Mouse (Mus musculus) midbrain, embryonic 11.5 days (tissue): ENCODE measurements at regions not wholly inside any gene's neighbourhood (a gene's known extent, or its start where the extent isn't known, plus 50 kb on each side); places are given as distances from the start of the nearest gene placed in this dataset.
A peak's percentile ranks its signal among the peaks of the same experiment; 100 is the strongest.

Experiments used
- ATAC-seq: fragments of 200-750 bp; cut with Nextera tagmentation; 2 replicates; pipeline ENCODE4 v1.8.0; 2017; ENCODE audit warnings: moderate TSS enrichment, moderate library complexity; ENCODE audit not compliant: low FRiP score
- DNase-seq: peaks from one replicate; pipeline ENCODE4 v3.0.0; 2015; ENCODE audit warnings: low spot score; ENCODE audit errors: missing footprints
- H3K27ac ChIP-seq: fragments of 300-500 bp; sonication (generic); 2 replicates; pipeline ENCODE4 v1.5.1; 2014; ENCODE audit warnings: low read depth, low read length
- H3K27me3 ChIP-seq: fragments of 300-500 bp; sonication (generic); 2 replicates; pipeline ENCODE4 v1.6.1; 2014; ENCODE audit warnings: mild to moderate bottlenecking, low read length, moderate library complexity, mixed read lengths; ENCODE audit not compliant: control insufficient read depth, insufficient read depth
- H3K36me3 ChIP-seq: fragments of 300-500 bp; sonication (generic); 2 replicates; pipeline ENCODE4 v1.6.1; 2014; ENCODE audit warnings: mild to moderate bottlenecking, low read length, moderate library complexity, mixed read lengths; ENCODE audit not compliant: control insufficient read depth, insufficient read depth
- H3K4me1 ChIP-seq: fragments of 300-500 bp; sonication (generic); 2 replicates; pipeline ENCODE4 v1.6.1; 2014; ENCODE audit warnings: low read length; ENCODE audit not compliant: control insufficient read depth, insufficient read depth
- H3K4me2 ChIP-seq: fragments of 300-500 bp; sonication (generic); 2 replicates; pipeline ENCODE4 v1.6.1; 2014; ENCODE audit warnings: mild to moderate bottlenecking, moderate library complexity
- H3K4me3 ChIP-seq: fragments of 300-500 bp; sonication (generic); 2 replicates; pipeline ENCODE4 v1.5.1; 2014; ENCODE audit warnings: low read depth, low read length
- H3K9ac ChIP-seq: fragments of 300-500 bp; sonication (generic); 2 replicates; pipeline ENCODE4 v1.6.1; 2014; ENCODE audit warnings: low read length
- H3K9me3 ChIP-seq: fragments of 300-500 bp; sonication (generic); 2 replicates; pipeline ENCODE4 v1.6.1; 2016; ENCODE audit warnings: low read length; ENCODE audit not compliant: control insufficient read depth
- WGBS: fragments of 180-500 bp; shearing (Covaris S2); extraction: QIAGEN DNeasy Blood & Tissue Kit; methylation state at CpG from one replicate; pipeline ENCODE4 v1.1.7; 2014; 5-methylcytosine and 5-hydroxymethylcytosine counted together

DNA sequence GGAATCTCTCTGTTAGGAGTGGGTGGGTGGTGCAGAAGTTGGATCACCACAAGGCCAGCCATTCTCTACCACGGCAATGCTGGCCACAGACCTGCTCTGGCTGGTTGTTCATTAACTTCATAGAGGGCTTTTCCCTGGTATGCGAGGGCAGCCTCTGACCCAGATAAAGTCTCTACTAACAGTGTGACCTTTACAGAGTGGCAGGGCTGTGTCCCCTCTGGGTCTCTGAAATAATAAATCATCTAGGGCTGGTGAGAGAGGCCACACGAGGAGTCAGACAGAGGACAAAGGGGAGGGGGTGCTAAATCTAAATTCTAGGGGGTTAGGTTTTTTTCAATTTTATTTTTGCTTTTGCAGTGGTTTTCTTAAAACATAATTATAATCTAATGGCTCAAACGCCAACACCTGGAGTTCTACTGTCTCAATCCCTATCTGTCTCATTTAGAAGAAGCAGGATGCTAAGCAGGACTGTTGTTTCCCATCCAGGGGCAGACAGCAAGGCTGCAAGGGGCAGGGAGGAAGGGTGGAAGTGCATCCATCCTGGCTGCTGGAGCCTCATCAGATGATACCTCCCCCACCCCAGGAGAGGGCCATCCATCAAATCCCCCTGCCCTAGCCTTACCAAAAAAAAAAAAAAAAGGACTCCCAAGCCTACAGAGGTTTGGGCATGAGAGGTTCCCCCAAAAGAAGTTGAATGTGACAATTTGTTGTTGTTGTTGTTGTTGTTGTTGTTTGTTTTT lies 99.6 kb upstream of the Stx16 start:
- H3K27ac ChIP-seq, result no peak overlapping the region
- H3K4me2 ChIP-seq, result no peak overlapping the region
- no peak overlapping the region for H3K4me3 ChIP-seq
- H3K27me3 ChIP-seq, result no peaks in the 10 kb centered on the region
- H3K9ac ChIP-seq, result no peak overlapping the region
- DNase-seq (no peak), ATAC-seq (no peak)
- peaks cover 4% of the 10 kb centered on the region; the same call in 1 of the 2 replicates for H3K9me3 ChIP-seq
- no peaks in the 10 kb centered on the region for H3K4me1 ChIP-seq
- no peaks in the 10 kb centered on the region for H3K36me3 ChIP-seq
- 53% methylated on average over 4 of the region's 4 CpGs for WGBS

DNA sequence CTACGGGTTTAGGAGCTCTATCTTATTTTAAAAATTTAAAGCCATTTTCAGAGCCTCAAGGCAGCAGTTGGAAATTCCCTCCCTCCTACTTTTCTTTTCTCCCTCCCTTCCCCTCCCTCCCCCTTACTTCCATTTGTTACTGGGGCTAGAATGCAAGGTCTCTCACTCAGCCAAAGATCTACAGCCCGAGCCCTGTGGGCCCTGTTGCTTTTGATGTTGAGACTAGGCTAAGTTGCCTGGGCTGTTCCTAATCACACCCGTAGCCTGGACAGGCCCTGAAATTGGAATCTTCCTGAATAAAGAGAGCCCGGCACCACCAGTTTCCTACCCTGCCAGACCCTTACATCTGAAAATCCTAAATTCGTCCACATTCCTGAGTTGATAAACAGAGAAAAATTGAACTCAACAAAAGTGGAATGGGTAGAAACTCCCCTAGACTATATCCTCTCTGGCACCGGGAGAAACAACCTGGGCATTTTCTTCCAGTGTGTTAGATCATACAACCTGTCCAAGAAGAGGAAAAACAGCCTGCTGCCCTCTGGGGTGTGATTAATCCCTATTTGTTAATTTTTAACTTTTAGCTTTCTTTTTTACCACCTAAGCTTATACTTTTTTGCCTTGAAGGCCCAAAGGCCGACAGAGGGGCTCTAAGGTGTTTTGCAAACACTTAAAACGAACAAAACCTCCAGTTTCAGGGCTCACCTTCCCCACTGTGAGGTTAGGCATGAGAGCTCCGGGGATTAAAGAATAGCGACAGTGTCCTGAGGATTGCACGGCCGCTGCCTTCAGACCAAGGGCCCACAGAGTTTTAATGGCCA lies 98.7 kb upstream of the Stx16 start:
- Histone ChIP-seq H3K4me3 (no peak overlapping the region), H3K9me3 (peaks cover 4% of the 10 kb centered on the region; the same call in 1 of the 2 replicates), H3K9ac (no peak overlapping the region), H3K27ac (no peak overlapping the region), H3K36me3 (no peaks in the 10 kb centered on the region), H3K4me2 (no peak overlapping the region), H3K27me3 (no peaks in the 10 kb centered on the region), H3K4me1 (no peaks in the 10 kb centered on the region)
- WGBS, result 16% methylated on average over 12 of the region's 12 CpGs
- ATAC-seq, result no peak
- DNase-seq, result peak; percentile 83

DNA sequence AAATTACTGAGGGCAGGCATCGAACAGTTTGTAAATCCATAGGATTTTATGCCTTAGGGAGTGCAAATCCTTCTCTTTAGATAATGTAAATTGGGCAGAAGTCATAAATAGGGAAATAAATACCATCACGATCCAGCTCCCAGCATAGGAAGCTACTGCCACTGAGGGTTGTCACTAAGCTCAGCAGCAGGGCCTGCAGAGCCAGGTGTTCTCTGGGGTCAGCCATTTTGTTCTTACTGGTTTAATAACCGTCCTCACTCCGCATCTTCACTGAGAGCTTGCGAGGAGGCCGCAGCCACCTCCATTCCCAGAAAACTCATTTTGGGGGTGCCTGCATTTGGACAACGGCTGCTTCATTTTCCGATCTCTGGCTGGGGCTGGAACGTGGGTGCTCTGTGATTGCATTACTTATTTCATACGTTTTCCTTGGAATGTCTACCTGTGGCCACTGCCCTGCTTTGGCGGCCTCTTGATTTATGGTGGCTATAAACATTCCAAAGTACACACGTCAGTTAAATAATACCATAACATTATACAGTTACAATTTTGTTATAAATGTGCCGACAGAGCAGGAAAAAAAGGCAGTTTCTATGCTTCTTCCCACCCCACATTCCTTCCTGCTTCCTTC lies 97.9 kb upstream of the Stx16 start:
- DNase-seq, result no peak

DNA sequence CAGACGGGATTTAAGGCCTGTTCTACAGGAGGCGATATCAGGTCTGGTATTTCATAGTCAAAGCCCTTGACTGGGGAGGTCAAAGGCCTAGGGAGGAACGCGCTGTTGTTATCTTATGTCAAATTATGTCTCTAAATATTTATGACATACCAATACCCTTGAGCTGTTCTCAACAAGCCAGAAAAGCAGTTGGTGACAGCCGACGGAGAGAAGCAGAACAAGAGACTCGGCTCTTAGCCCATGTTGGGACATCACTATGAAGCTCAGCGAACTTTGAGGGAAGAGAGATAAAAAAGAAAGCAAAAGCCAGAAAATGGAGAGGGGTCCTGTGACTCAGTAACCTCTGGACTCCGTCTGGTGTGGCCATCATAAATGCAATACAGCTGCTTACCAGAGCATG lies 95.1 kb upstream of the Stx16 start:
- H3K27ac ChIP-seq, result no peak overlapping the region
- H3K4me3 ChIP-seq, result no peak overlapping the region
- H3K9ac ChIP-seq, result no peak overlapping the region
- H3K27me3 ChIP-seq, result no peaks in the 10 kb centered on the region
- DNase-seq, result no peak
- no peak overlapping the region for H3K4me2 ChIP-seq
- H3K9me3 ChIP-seq, result no peaks in the 10 kb centered on the region
- 90% methylated on average over 9 of the region's 9 CpGs for WGBS
- H3K4me1 ChIP-seq, result no peaks in the 10 kb centered on the region
- ATAC-seq, result no peak
- H3K36me3 ChIP-seq, result no peaks in the 10 kb centered on the region

More for the DNA sequence above, 97.9 kb upstream of the Stx16 start:
- no peak for ATAC-seq
- Histone ChIP-seq H3K9ac (no peak overlapping the region), H3K4me1 (no peaks in the 10 kb centered on the region), H3K36me3 (no peaks in the 10 kb centered on the region), H3K9me3 (peaks cover 4% of the 10 kb centered on the region; the same call in 1 of the 2 replicates), H3K27me3 (no peaks in the 10 kb centered on the region), H3K4me2 (no peak overlapping the region), H3K4me3 (no peak overlapping the region), H3K27ac (no peak overlapping the region)
- WGBS, result 79% methylated on average over 13 of the region's 13 CpGs

DNA sequence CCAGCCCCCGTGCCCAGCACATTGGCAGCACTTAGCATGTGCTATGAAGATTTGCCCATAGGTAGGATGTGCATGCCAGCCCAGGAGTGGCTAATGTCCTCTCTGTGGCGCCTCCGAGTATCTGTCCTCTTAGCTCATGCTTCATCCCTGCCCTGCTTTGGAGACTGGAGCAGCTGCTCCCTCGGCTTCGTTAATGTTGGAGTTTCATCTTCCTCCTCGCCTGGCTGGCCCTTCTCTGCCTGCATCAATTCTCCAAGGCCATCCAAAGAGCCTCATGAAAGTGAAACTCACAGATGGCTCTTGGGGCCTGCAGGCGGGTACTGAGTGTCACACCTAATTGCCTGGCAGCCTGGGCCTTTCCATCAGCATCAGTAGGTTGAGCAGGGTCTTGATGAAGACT lies 88.6 kb upstream of the Stx16 start:
- Histone ChIP-seq H3K27ac (no peak overlapping the region), H3K4me3 (no peak overlapping the region), H3K9ac (no peak overlapping the region), H3K9me3 (no peaks in the 10 kb centered on the region), H3K36me3 (no peaks in the 10 kb centered on the region), H3K27me3 (no peaks in the 10 kb centered on the region), H3K4me1 (0 out of 2 replicates have a peak, but pooled peaks cover 2% of the 10 kb centered on the region), H3K4me2 (no peak overlapping the region)
- 92% methylated on average over 7 of the region's 7 CpGs for WGBS
- DNase-seq, result peak; percentile 35
- no peak for ATAC-seq

DNA sequence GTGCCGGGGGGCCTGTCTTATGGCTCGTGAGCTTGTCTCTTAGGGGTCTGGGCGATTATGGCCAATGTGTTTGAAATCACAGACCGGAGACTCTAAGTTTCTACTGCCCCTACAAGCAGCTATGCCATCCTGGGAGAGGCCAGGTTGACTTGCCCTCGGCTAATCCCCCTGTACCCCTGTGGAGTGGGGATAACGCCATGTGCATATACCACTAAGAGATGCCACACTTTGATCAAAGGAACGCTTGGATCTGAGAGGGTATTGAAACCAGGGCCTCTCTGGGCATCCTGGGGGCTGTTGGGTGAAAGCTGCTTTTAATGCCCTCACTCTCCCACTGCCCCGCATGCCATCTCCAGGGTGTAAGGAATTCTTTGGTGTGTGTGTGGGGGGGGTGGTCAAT lies 88.2 kb upstream of the Stx16 start:
- Histone ChIP-seq H3K36me3 (no peaks in the 10 kb centered on the region), H3K4me1 (0 out of 2 replicates have a peak, but pooled peaks cover 2% of the 10 kb centered on the region), H3K4me3 (no peak overlapping the region), H3K9ac (no peak overlapping the region), H3K9me3 (no peaks in the 10 kb centered on the region), H3K27ac (no peak overlapping the region), H3K27me3 (no peaks in the 10 kb centered on the region), H3K4me2 (no peak overlapping the region)
- DNase-seq, result peak; percentile 78
- WGBS, result 87% methylated on average over 8 of the region's 8 CpGs
- ATAC-seq, result no peak

DNA sequence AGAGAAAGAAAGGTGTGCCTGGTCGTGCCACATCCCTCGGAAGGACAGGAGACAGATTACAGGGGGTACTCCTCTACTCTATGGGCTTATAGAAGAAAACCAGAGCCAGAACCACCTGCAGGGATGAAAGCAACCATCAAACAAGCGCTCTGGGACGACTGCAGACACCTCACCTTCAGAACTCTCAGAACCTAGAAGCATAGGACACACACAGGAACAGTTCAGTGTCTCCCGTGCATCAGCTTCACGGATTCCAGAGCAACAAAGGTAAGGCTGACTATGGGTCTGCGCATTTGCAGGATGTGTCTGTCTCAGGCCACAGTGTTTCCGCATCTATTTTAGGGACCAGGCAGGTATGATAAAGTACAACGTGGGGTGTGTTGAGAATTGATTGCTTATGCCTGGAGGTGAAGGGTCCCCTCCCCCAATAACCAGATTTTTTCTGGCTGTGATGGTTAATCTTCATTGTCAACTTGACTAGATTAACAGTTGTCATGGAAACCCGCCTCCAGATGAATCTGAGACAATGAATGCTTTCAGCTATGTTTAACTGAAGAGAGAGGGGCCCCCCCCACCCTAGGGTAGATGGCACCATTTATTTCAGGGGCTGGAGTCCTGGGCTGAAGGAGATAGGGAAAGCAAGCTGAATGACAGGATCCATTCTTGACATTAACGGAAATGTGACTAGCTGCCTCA lies 87.3 kb upstream of the Stx16 start:
- WGBS, result 69% methylated on average over 11 of the region's 11 CpGs
- DNase-seq, result peak; percentile 82
- ATAC-seq, result peak; percentile 64
- Histone ChIP-seq H3K4me3 (no peak overlapping the region), H3K27ac (no peak overlapping the region), H3K9ac (no peak overlapping the region), H3K36me3 (no peaks in the 10 kb centered on the region), H3K9me3 (no peaks in the 10 kb centered on the region), H3K4me1 (0 out of 2 replicates have a peak, but pooled peaks cover 2% of the 10 kb centered on the region), H3K4me2 (no peak overlapping the region), H3K27me3 (no peaks in the 10 kb centered on the region)

DNA sequence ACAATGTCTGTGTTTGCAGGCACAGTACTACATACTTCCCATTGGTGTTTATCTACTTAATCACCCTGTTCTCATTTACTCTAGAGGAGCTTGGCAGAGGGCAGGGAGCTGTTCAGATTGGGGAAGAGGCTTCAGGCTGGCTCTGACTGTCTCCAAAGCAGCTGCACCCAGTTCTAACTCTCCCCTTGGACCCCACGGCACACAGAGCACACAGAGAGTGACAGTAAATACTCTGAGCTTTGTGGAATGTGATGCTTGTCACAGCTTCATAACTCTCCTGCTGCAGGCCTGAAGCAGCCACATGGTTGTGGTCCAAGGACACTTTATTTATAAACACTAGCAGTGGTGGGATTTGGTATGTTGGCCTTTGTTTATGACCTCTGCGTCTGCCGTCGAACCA lies 85.4 kb upstream of the Stx16 start:
- no peaks in the 10 kb centered on the region for H3K9me3 ChIP-seq

More for the DNA sequence above, 85.4 kb upstream of the Stx16 start:
- no peak overlapping the region for H3K4me3 ChIP-seq
- 91% methylated on average over 4 of the region's 4 CpGs for WGBS
- no peak overlapping the region for H3K27ac ChIP-seq
- ATAC-seq, result no peak
- H3K4me1 ChIP-seq, result 0 out of 2 replicates have a peak, but pooled peaks cover 2% of the 10 kb centered on the region
- H3K4me2 ChIP-seq, result no peak overlapping the region
- no peak for DNase-seq
- no peaks in the 10 kb centered on the region for H3K36me3 ChIP-seq
- H3K27me3 ChIP-seq, result no peaks in the 10 kb centered on the region
- H3K9ac ChIP-seq, result no peak overlapping the region
